Mouse (Mus musculus) lung, embryonic 14.5 days (tissue): ENCODE measurements around the gene Lmnb2. TPM values are rescaled to one million over a fixed set of nuclear protein-coding genes. Genes with fewer than 3 reads are reported as not detected.

ENCODE experiments used
- ATAC-seq: fragments of 200-750 bp; cut with Nextera tagmentation; 2 replicates; pipeline ENCODE4 v1.8.0; 2017; ENCODE audit warnings: mild to moderate bottlenecking, moderate TSS enrichment, moderate library complexity; ENCODE audit not compliant: insufficient read depth
- DNase-seq: peaks from one replicate; pipeline ENCODE4 v3.0.0-alpha.2; 2015
- H3K27ac ChIP-seq: fragments of 300-500 bp; sonication (generic); 2 replicates; pipeline ENCODE4 v1.5.1; 2014; ENCODE audit warnings: low read depth, mild to moderate bottlenecking, moderate library complexity
- H3K27me3 ChIP-seq: fragments of 300-500 bp; sonication (generic); 2 replicates; pipeline ENCODE4 v1.6.1; 2014; ENCODE audit warnings: low read length, control low read depth; ENCODE audit not compliant: insufficient read depth
- H3K36me3 ChIP-seq: fragments of 300-500 bp; sonication (generic); 2 replicates; pipeline ENCODE4 v1.6.1; 2014; ENCODE audit warnings: control low read depth; ENCODE audit not compliant: insufficient read depth
- H3K4me1 ChIP-seq: fragments of 300-500 bp; sonication (generic); 2 replicates; pipeline ENCODE4 v1.6.1; 2014; ENCODE audit warnings: antibody characterized with exemption, control low read depth; ENCODE audit not compliant: insufficient read depth
- H3K4me2 ChIP-seq: fragments of 300-500 bp; sonication (generic); 2 replicates; pipeline ENCODE4 v1.6.1; 2014; ENCODE audit warnings: mild to moderate bottlenecking
- H3K4me3 ChIP-seq: fragments of 300-500 bp; sonication (generic); 2 replicates; pipeline ENCODE4 v1.5.1; 2014; ENCODE audit warnings: low read depth, low read length
- H3K9ac ChIP-seq: fragments of 300-500 bp; sonication (generic); 2 replicates; pipeline ENCODE4 v1.6.1; 2014
- H3K9me3 ChIP-seq: fragments of 300-500 bp; sonication (generic); 2 replicates; pipeline ENCODE4 v1.6.1; 2016; ENCODE audit warnings: low read depth, low read length, control low read depth
- CTCF ChIP-seq: IDR thresholded peaks from 2 replicates; pipeline ENCODE4 v1.5.1; 2016; ENCODE audit warnings: antibody characterized with exemption, low read depth
- WGBS: fragments of 180-500 bp; shearing (Covaris S2); extraction: QIAGEN DNeasy Blood & Tissue Kit; methylation state at CpG from one replicate; pipeline ENCODE4 v1.1.7; 2014; 5-methylcytosine and 5-hydroxymethylcytosine counted together
- polyA plus RNA-seq: library from polyadenylated mRNA; unstranded; fragments of >200 nt; fragmentation: Nextera tagmentation; extraction: Ambion mirVana; gene quantifications from 2 replicates; pipeline ENCODE4 v1.2.1, GENCODE M21; 2014

The Lmnb2 gene
- polyA plus RNA-seq, 1 experiment from 2014 or later, result 24.4 TPM

- DNase-seq, result no peak
- peaks cover 51% of the 10 kb centered on the region for H3K27me3 ChIP-seq
- no peak overlapping the region for H3K9ac ChIP-seq
- peaks cover 58% of the 10 kb centered on the region for H3K4me1 ChIP-seq
- no peaks in the 10 kb centered on the region for H3K36me3 ChIP-seq
- no peak for ATAC-seq
- no peaks in the 10 kb centered on the region for H3K9me3 ChIP-seq
- no peak overlapping the region for H3K27ac ChIP-seq
- WGBS, result 42% methylated on average over 14 of the region's 14 CpGs
- no peak overlapping the region for H3K4me2 ChIP-seq
- TF ChIP-seq CTCF, result no peak
- H3K4me3 ChIP-seq, result no peak overlapping the region
These were observed 16.3 kb upstream of the Lmnb2 start for GRCm38 (mm10) chr10:80934136-80934985.

DNA sequence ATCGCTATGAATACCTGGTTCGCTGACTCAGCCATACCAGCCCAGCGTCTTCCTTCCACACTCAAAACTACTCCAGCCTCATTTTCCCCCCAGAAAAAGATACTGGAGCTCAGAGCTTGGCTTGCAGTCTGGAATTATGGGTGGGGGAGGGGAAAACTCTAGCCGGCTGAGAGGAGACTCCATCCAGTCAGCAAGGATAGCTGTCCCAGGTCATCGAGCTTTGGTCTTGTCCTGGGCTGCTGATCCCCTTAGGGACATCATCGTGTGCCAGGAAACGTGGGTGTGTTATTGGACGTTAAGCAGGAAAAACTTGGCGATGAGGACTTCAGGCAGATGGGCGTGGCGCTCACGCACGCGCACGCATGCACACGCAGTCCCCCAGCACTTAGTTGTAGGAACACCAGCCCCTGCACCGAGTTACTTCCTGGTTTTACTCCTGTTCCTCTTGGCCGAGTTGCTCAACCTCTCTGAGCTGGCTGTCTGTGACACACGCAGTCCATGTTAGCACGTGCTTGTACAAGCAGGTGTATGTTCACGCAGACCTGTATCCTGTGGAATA, 15.5 kb upstream of the Lmnb2 start:
- peaks cover 51% of the 10 kb centered on the region for H3K27me3 ChIP-seq
- no peak overlapping the region for H3K27ac ChIP-seq
- DNase-seq, result peak; percentile 57
- H3K4me1 ChIP-seq, result peaks cover 52% of the 10 kb centered on the region
- no peaks in the 10 kb centered on the region for H3K36me3 ChIP-seq
- peak overlapping the region; percentile 96 for H3K4me2 ChIP-seq
- no peak overlapping the region for H3K9ac ChIP-seq
- TF ChIP-seq CTCF, result no peak
- 2% methylated on average over 21 of the region's 21 CpGs for WGBS
- H3K9me3 ChIP-seq, result no peaks in the 10 kb centered on the region
- no peak for ATAC-seq
- peak overlapping the region; percentile 17 for H3K4me3 ChIP-seq

GRCm38 (mm10) chr10:80932700-80933420, 14.8 kb upstream of the Lmnb2 start:
- no peak for TF ChIP-seq CTCF
- H3K36me3 ChIP-seq, result no peaks in the 10 kb centered on the region
- no peaks in the 10 kb centered on the region for H3K9me3 ChIP-seq
- DNase-seq, result peak; percentile 20
- ATAC-seq, result no peak
- WGBS, result 2% methylated on average over 17 of the region's 17 CpGs
- H3K4me3 ChIP-seq, result peak overlapping the region; percentile 63
- no peak overlapping the region for H3K27ac ChIP-seq
- H3K4me1 ChIP-seq, result peaks cover 51% of the 10 kb centered on the region
- peaks cover 51% of the 10 kb centered on the region for H3K27me3 ChIP-seq
- peak overlapping the region; percentile 96 for H3K4me2 ChIP-seq
- peak overlapping the region; percentile 42 for H3K9ac ChIP-seq

DNA sequence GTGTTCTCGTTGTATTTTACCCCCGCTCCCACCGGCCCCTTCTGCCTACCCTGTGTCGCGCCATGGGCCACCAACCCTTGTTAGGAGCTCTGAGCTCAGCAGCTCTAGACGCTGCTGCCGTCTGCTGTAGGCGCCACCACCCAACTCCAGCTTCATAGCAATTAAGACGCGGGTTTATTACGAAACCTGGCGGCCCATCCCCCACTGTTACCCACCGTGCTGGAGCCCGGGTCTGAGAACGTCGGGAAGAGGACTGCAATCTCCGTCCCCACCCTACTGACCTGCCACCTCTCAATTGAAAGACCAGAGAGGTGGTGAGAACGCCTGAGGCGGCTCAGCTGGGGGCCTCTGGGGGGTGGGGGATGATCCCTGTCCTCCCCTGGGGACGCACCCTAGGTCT, 14.2 kb upstream of the Lmnb2 start:
- ATAC-seq, result no peak
- H3K27me3 ChIP-seq, result peaks cover 51% of the 10 kb centered on the region
- peak; percentile 67 for DNase-seq

GRCm38 (mm10) chr10:80931695-80932094, 13.7 kb upstream of the Lmnb2 start:
- no peak overlapping the region for H3K9ac ChIP-seq

More for the DNA sequence above, 14.2 kb upstream of the Lmnb2 start:
- Histone ChIP-seq H3K4me1 (peaks cover 47% of the 10 kb centered on the region), H3K36me3 (no peaks in the 10 kb centered on the region), H3K9me3 (no peaks in the 10 kb centered on the region), H3K9ac (peak overlapping the region; percentile 42), H3K27ac (no peak overlapping the region), H3K4me2 (peak overlapping the region; percentile 96), H3K4me3 (peak overlapping the region; percentile 63)
- WGBS, result under 1% methylated on average over 20 of the region's 20 CpGs
- no peak for TF ChIP-seq CTCF

GRCm38 (mm10) chr10:80931153-80931671, 13.2 kb upstream of the Lmnb2 start:
- DNase-seq (peak; percentile 19), ATAC-seq (no peak)
- Histone ChIP-seq H3K27ac (no peak overlapping the region), H3K36me3 (no peaks in the 10 kb centered on the region), H3K4me3 (peak overlapping the region; percentile 63), H3K9ac (peak overlapping the region; percentile 71; the same call in 1 of the 2 replicates), H3K9me3 (no peaks in the 10 kb centered on the region), H3K27me3 (peaks cover 49% of the 10 kb centered on the region), H3K4me2 (peak overlapping the region; percentile 96), H3K4me1 (peaks cover 37% of the 10 kb centered on the region)
- TF ChIP-seq CTCF, result no peak
- 7% methylated on average over 14 of the region's 14 CpGs for WGBS

More at GRCm38 (mm10) chr10:80931695-80932094, 13.7 kb upstream of the Lmnb2 start:
- H3K4me1 ChIP-seq, result peaks cover 42% of the 10 kb centered on the region
- no peaks in the 10 kb centered on the region for H3K36me3 ChIP-seq
- H3K27ac ChIP-seq, result no peak overlapping the region
- peaks cover 51% of the 10 kb centered on the region for H3K27me3 ChIP-seq
- no peak for TF ChIP-seq CTCF
- no peaks in the 10 kb centered on the region for H3K9me3 ChIP-seq
- peak overlapping the region; percentile 96 for H3K4me2 ChIP-seq
- peak overlapping the region; percentile 63 for H3K4me3 ChIP-seq
- no peak for ATAC-seq
- no peak for DNase-seq
- WGBS, result 3% methylated on average over 26 of the region's 26 CpGs
